Mouse (Mus musculus): ENCODE results near the gene Tceal8. TPM values are rescaled to one million over a fixed set of nuclear protein-coding genes. Genes with fewer than 3 reads are reported as not detected.

The Tceal8 gene
- polyA plus RNA-seq, 1 experiment from 2014 or later: 119 TPM

- no peak overlapping the region for H3K9ac ChIP-seq (replicated peaks; ENCODE audit: low read depth, low read length)
- no peak for ATAC-seq (ENCODE audit: low read depth)
- H3K9me3 ChIP-seq (ENCODE audit: control insufficient read depth, low read length): no peaks in the 10 kb centered on the region
- no peaks in the 10 kb centered on the region for H3K4me1 ChIP-seq (ENCODE audit: control insufficient read depth, insufficient read depth, low read length)
- H3K4me3 ChIP-seq (ENCODE audit: low read depth, low read length): no peak overlapping the region
- no peak overlapping the region for H3K27ac ChIP-seq (ENCODE audit: low read depth, low read length)
- H3K27me3 ChIP-seq (ENCODE audit: control insufficient read depth, insufficient read depth, low read length): no peaks in the 10 kb centered on the region
- no peak overlapping the region for H3K4me2 ChIP-seq (ENCODE audit: low read depth, low read length)
- WGBS: 86% methylated on average over 16 of the region's 16 CpGs
- no peaks in the 10 kb centered on the region for H3K36me3 ChIP-seq (ENCODE audit: control insufficient read depth, insufficient read depth, low read length)
Observed at GRCm38 (mm10) chrX:136195193-136195944, 23.2 kb upstream of the Tceal8 start.

- no peak overlapping the region for H3K4me3 ChIP-seq (ENCODE audit: low read depth, low read length)
- ATAC-seq (ENCODE audit: low read depth): no peak
- 77% methylated on average over 1 of the region's 1 CpGs for WGBS
Observed at GRCm38 (mm10) chrX:136183107-136183506, 11.0 kb upstream of the Tceal8 start.

GRCm38 (mm10) chrX:136180897-136181553 is 8.9 kb upstream of the Tceal8 start:
- no peak overlapping the region for H3K9ac ChIP-seq (replicated peaks; ENCODE audit: low read depth, low read length)
- H3K4me3 ChIP-seq (ENCODE audit: low read depth, low read length): no peak overlapping the region
- H3K4me1 ChIP-seq (ENCODE audit: control insufficient read depth, insufficient read depth, low read length): no peaks in the 10 kb centered on the region
- no peak overlapping the region for H3K4me2 ChIP-seq (ENCODE audit: low read depth, low read length)
- no peak for ATAC-seq (ENCODE audit: low read depth)
- no peaks in the 10 kb centered on the region for H3K9me3 ChIP-seq (ENCODE audit: control insufficient read depth, low read length)
- no peaks in the 10 kb centered on the region for H3K36me3 ChIP-seq (ENCODE audit: control insufficient read depth, insufficient read depth, low read length)
- no peaks in the 10 kb centered on the region for H3K27me3 ChIP-seq (ENCODE audit: control insufficient read depth, insufficient read depth, low read length)
- H3K27ac ChIP-seq (ENCODE audit: low read depth, low read length): no peak overlapping the region
- WGBS: 29% methylated on average over 9 of the region's 11 CpGs

More at GRCm38 (mm10) chrX:136183107-136183506, 11.0 kb upstream of the Tceal8 start:
- H3K4me1 ChIP-seq (ENCODE audit: control insufficient read depth, insufficient read depth, low read length): no peaks in the 10 kb centered on the region
- H3K27ac ChIP-seq (ENCODE audit: low read depth, low read length): no peak overlapping the region
- H3K4me2 ChIP-seq (ENCODE audit: low read depth, low read length): no peak overlapping the region
- no peaks in the 10 kb centered on the region for H3K36me3 ChIP-seq (ENCODE audit: control insufficient read depth, insufficient read depth, low read length)
- no peaks in the 10 kb centered on the region for H3K9me3 ChIP-seq (ENCODE audit: control insufficient read depth, low read length)
- H3K9ac ChIP-seq (replicated peaks; ENCODE audit: low read depth, low read length): no peak overlapping the region
- H3K27me3 ChIP-seq (ENCODE audit: control insufficient read depth, insufficient read depth, low read length): no peaks in the 10 kb centered on the region

GRCm38 (mm10) chrX:136172786-136173185 is 644 bp upstream of the Tceal8 start:
- Histone ChIP-seq H3K9ac (replicated peaks; ENCODE audit: low read depth, low read length) (no peak overlapping the region; the same call in 1 of the 2 replicates), H3K4me1 (ENCODE audit: control insufficient read depth, insufficient read depth, low read length) (no peaks in the 10 kb centered on the region), H3K27me3 (ENCODE audit: control insufficient read depth, insufficient read depth, low read length) (no peaks in the 10 kb centered on the region), H3K27ac (ENCODE audit: low read depth, low read length) (no peak overlapping the region; the same call in 1 of the 2 replicates), H3K9me3 (ENCODE audit: control insufficient read depth, low read length) (no peaks in the 10 kb centered on the region), H3K36me3 (ENCODE audit: control insufficient read depth, insufficient read depth, low read length) (no peaks in the 10 kb centered on the region), H3K4me2 (ENCODE audit: low read depth, low read length) (peak overlapping the region; percentile 50), H3K4me3 (ENCODE audit: low read depth, low read length) (peak overlapping the region; percentile 49)
- 25% methylated on average over 10 of the region's 10 CpGs for WGBS
- ATAC-seq (ENCODE audit: low read depth): no peak

GRCm38 (mm10) chrX:136171189-136172117 is 689 bp downstream of the Tceal8 start:
- H3K4me1 ChIP-seq (ENCODE audit: control insufficient read depth, insufficient read depth, low read length): no peaks in the 10 kb centered on the region
- peak overlapping the region; percentile 50 for H3K4me2 ChIP-seq (ENCODE audit: low read depth, low read length)
- ATAC-seq (ENCODE audit: low read depth): peak; percentile 81
- peak overlapping the region; percentile 49 for H3K4me3 ChIP-seq (ENCODE audit: low read depth, low read length)
- H3K9ac ChIP-seq (replicated peaks; ENCODE audit: low read depth, low read length): peak overlapping the region; percentile 56
- H3K27me3 ChIP-seq (ENCODE audit: control insufficient read depth, insufficient read depth, low read length): no peaks in the 10 kb centered on the region
- H3K36me3 ChIP-seq (ENCODE audit: control insufficient read depth, insufficient read depth, low read length): no peaks in the 10 kb centered on the region
- H3K27ac ChIP-seq (ENCODE audit: low read depth, low read length): peak overlapping the region; percentile 85
- 12% methylated on average over 24 of the region's 24 CpGs for WGBS
- no peaks in the 10 kb centered on the region for H3K9me3 ChIP-seq (ENCODE audit: control insufficient read depth, low read length)

- no peaks in the 10 kb centered on the region for H3K27me3 ChIP-seq (ENCODE audit: control insufficient read depth, insufficient read depth, low read length)
- peak overlapping the region; percentile 49; the same call in 1 of the 2 replicates for H3K4me3 ChIP-seq (ENCODE audit: low read depth, low read length)
- no peaks in the 10 kb centered on the region for H3K36me3 ChIP-seq (ENCODE audit: control insufficient read depth, insufficient read depth, low read length)
- H3K4me2 ChIP-seq (ENCODE audit: low read depth, low read length): peak overlapping the region; percentile 50; the same call in 1 of the 2 replicates
- no peak for ATAC-seq (ENCODE audit: low read depth)
- WGBS: 68% methylated on average over 10 of the region's 10 CpGs
- no peaks in the 10 kb centered on the region for H3K9me3 ChIP-seq (ENCODE audit: control insufficient read depth, low read length)
- H3K9ac ChIP-seq (replicated peaks; ENCODE audit: low read depth, low read length): no peak overlapping the region
- no peak overlapping the region for H3K27ac ChIP-seq (ENCODE audit: low read depth, low read length)
- no peaks in the 10 kb centered on the region for H3K4me1 ChIP-seq (ENCODE audit: control insufficient read depth, insufficient read depth, low read length)
Observed at GRCm38 (mm10) chrX:136170625-136171024, 1.5 kb downstream of the Tceal8 start.

GRCm38 (mm10) chrX:136144195-136144594 is 27.9 kb downstream of the Tceal8 start:
- WGBS: 86% methylated on average over 7 of the region's 7 CpGs

GRCm38 (mm10) chrX:136143711-136144110 is 28.4 kb downstream of the Tceal8 start:
- Histone ChIP-seq H3K4me3 (ENCODE audit: low read depth, low read length) (no peak overlapping the region), H3K27ac (ENCODE audit: low read depth, low read length) (no peak overlapping the region), H3K9me3 (ENCODE audit: control insufficient read depth, low read length) (no peaks in the 10 kb centered on the region), H3K9ac (replicated peaks; ENCODE audit: low read depth, low read length) (no peak overlapping the region), H3K27me3 (ENCODE audit: control insufficient read depth, insufficient read depth, low read length) (no peaks in the 10 kb centered on the region), H3K4me1 (ENCODE audit: control insufficient read depth, insufficient read depth, low read length) (no peaks in the 10 kb centered on the region), H3K36me3 (ENCODE audit: control insufficient read depth, insufficient read depth, low read length) (no peaks in the 10 kb centered on the region), H3K4me2 (ENCODE audit: low read depth, low read length) (no peak overlapping the region)
- ATAC-seq (ENCODE audit: low read depth): no peak
- 90% methylated on average over 2 of the region's 2 CpGs for WGBS

More at GRCm38 (mm10) chrX:136144195-136144594, 27.9 kb downstream of the Tceal8 start:
- Histone ChIP-seq H3K9ac (replicated peaks; ENCODE audit: low read depth, low read length) (no peak overlapping the region), H3K27me3 (ENCODE audit: control insufficient read depth, insufficient read depth, low read length) (no peaks in the 10 kb centered on the region), H3K36me3 (ENCODE audit: control insufficient read depth, insufficient read depth, low read length) (no peaks in the 10 kb centered on the region), H3K4me2 (ENCODE audit: low read depth, low read length) (no peak overlapping the region), H3K4me3 (ENCODE audit: low read depth, low read length) (no peak overlapping the region), H3K9me3 (ENCODE audit: control insufficient read depth, low read length) (no peaks in the 10 kb centered on the region), H3K27ac (ENCODE audit: low read depth, low read length) (no peak overlapping the region), H3K4me1 (ENCODE audit: control insufficient read depth, insufficient read depth, low read length) (no peaks in the 10 kb centered on the region)
- no peak for ATAC-seq (ENCODE audit: low read depth)

Measured in neural tube, embryonic 14.5 days (tissue).